Mouse (Mus musculus) effector memory CD4-positive, alpha-beta T cell, adult 7 months (primary cell): Measurements from ENCODE around the gene Cx3cl1. TPM values are rescaled to one million over a fixed set of nuclear protein-coding genes. Genes with fewer than 3 reads are reported as not detected.

Experiments
- polyA plus RNA-seq: library from polyadenylated mRNA; unstranded; fragments of 100-300 nt; shearing (Covaris generic); gene quantifications from one replicate; pipeline ENCODE4 v1.2.1, GENCODE M21; 2017

Gene Cx3cl1
- polyA plus RNA-seq, result 0.96 TPM

GRCm38 (mm10) chr8:94771941-94772670, at the start of gene Cx3cl1:
Gene Cx3cl1, plus strand, starts transcription at chr8:94772009.

GRCm38 (mm10) chr8:94745476-94746184, 26.2 kb upstream of the Cx3cl1 start, which contains the start of gene Ccl22:
Gene Ccl22, plus strand, starts transcription at chr8:94745590.

GRCm38 (mm10) chr8:94810153-94810552, 38.3 kb downstream of the Cx3cl1 start, which contains the start of gene Ccl17:
Gene Ccl17, plus strand, starts transcription at chr8:94810453.

Other genes with a start within 250 kb of the Cx3cl1 start
- gene Cpne2, start 239.0 kb upstream of the Cx3cl1 start, polyA plus RNA-seq, result 3.9 TPM
- gene Rspry1, start 170.1 kb upstream of the Cx3cl1 start, polyA plus RNA-seq, result 41.4 TPM
- 59.0 TPM for gene Fam192a, start 170.0 kb upstream of the Cx3cl1 start, polyA plus RNA-seq
- gene Arl2bp, start 105.4 kb upstream of the Cx3cl1 start, polyA plus RNA-seq, result 279 TPM
- gene Pllp, start 75.7 kb upstream of the Cx3cl1 start, polyA plus RNA-seq, result not detected
- 0.45 TPM for gene Ccl22, start 26.4 kb upstream of the Cx3cl1 start, polyA plus RNA-seq
- not detected for gene Ccl17, start 38.4 kb downstream of the Cx3cl1 start, polyA plus RNA-seq
- gene Coq9, start 66.3 kb downstream of the Cx3cl1 start, polyA plus RNA-seq, result 42.0 TPM
- gene Ciapin1, start 66.3 kb downstream of the Cx3cl1 start, polyA plus RNA-seq, result 107 TPM
- 90.3 TPM for gene Polr2c, start 85.4 kb downstream of the Cx3cl1 start, polyA plus RNA-seq
- 1.1 TPM for gene Dok4, start 104.3 kb downstream of the Cx3cl1 start, polyA plus RNA-seq
- gene Ccdc102a, start 146.1 kb downstream of the Cx3cl1 start, polyA plus RNA-seq, result not detected
- gene Adgrg5, start 151.7 kb downstream of the Cx3cl1 start, polyA plus RNA-seq, result not detected
- not detected for gene Adgrg1, start 202.7 kb downstream of the Cx3cl1 start, polyA plus RNA-seq
- 4.8 TPM for gene Adgrg3, start 245.7 kb downstream of the Cx3cl1 start, polyA plus RNA-seq